Mouse (Mus musculus): Measurements from ENCODE around the gene Tbc1d2b.

Tbc1d2b gene

DNA sequence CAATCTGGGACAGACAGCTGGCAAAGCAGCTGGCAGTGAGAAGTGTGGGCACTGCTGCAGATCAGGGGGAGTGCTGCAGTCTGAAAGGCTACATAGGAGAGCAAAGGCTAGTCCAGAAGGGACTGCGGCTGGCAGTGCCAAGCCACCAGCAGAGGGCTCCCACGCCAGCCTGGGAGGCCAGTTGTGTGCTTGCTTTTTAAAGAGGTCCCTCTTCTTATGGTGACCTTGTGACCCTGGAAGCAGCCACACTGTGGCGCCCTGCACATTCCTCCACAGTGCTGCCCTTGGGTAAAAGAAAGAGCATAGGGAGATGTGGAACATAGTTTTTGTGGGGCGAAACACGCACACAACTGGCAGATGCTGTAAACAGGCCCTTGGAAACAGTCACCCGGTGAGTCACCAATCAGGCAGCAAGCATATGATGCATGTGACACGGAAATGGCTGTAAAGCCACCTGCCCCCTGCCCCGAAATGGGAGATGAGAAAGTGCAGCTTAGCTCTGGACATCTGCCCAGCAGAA, 66.1 kb downstream of the Tbc1d2b start:
- peak in 1 of 2 experiments; percentile 25 for DNase-seq (ENCODE audit: low spot score in 2 of 2)

DNA sequence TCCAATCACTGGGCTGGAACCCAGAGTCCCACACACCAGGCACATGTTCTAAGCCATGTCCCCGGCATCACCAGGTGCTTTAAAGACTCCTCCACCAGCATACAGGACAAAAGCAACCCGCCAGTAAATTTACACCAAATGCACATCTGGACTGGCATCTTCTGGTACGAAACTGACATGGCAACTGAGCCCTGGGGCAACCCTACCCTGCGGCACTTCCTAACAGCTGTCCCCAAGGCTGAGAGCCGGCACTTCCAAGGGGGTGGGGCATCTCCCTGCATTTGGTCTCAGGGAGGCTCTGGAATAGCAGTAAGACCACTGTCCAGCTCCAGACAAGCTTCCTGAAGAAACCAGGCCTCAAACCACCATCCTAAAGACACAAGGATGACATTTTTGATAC, 67.4 kb downstream of the Tbc1d2b start:
- no peak for DNase-seq (ENCODE audit: low spot score in 2 of 2)

DNA sequence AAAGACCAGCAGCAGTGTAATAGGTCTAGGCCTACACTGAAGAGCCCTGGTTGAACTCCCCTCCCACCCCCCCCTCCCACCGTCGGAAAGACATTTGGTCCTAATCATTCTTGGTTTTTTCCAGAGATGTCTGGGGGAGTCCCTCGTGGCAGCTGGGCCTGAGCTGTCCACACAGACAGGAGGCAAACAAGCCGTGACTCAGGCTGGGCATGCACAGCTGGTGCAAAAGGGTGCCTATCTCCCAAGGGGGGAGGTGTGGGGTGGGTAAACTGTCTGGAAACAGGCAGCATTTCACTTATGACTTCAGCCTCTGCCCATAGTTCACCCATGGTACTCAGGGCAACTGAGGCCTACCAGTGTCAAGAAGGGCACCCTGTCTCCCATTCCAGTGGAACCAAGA, 69.1 kb downstream of the Tbc1d2b start:
- DNase-seq (ENCODE audit: low spot score in 2 of 2) = no peak

DNA sequence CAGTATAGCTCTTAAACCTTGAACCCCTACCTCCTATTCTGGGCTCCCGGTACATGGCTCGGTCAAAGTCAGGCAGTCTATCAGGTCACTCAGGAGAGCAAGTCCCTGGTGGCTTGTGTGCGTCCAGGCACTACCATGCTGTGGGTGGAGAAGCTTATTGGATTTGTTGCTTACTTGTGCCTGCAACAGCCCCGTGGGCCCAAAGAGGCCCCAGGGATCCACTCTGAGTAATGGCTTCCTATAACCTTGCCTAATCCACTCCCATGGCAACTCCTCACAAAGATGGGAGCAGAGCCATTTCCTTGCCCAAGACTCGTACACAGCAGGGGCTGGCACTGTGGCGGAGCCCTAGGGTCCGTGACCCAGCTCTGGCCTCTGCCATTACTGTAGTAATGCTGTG, 69.5 kb downstream of the Tbc1d2b start:
- DNase-seq (ENCODE audit: low spot score in 2 of 2) = no peak

DNA sequence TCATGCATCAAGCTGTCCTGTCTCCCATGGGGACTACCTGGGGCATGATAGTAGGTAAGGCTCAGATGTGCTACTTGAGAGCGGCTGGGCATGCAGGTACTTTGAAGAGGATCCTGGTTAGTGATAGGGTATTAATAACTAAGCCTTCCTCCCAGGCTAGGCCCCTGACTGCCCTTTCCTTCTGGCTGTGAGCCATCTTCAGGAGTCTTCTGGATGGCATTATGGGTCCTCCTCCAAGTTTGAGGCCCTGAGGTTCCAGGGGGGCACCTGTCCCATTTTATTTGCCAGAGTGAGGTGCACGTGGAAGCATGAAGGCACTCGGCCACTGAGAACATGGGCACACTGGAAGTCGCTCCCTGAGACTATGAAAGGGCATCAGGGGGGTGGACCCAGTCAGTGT, 70.1 kb downstream of the Tbc1d2b start:
- DNase-seq (ENCODE audit: low spot score in 2 of 2) = no peak

DNA sequence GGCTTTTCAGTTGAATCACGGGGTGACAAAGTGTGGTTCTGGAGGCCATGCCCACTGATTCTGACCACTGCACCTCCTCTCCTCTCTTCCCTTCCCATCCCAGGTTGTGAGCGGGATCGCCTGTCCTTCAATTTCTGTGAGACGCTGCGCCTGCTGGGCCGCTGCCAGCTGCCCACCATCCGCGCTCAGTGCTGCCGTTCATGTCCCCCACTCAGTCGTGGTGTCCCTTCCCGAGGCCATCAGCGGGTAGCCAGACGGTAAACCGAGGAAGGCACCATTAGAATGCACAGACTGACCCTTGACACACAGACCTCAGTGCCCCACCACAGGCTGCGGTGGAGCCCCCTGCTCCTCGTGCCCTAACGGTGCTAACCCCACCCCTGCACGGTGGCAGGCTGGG, 71.0 kb downstream of the Tbc1d2b start:
- no peak for DNase-seq (ENCODE audit: low spot score in 2 of 2)

DNA sequence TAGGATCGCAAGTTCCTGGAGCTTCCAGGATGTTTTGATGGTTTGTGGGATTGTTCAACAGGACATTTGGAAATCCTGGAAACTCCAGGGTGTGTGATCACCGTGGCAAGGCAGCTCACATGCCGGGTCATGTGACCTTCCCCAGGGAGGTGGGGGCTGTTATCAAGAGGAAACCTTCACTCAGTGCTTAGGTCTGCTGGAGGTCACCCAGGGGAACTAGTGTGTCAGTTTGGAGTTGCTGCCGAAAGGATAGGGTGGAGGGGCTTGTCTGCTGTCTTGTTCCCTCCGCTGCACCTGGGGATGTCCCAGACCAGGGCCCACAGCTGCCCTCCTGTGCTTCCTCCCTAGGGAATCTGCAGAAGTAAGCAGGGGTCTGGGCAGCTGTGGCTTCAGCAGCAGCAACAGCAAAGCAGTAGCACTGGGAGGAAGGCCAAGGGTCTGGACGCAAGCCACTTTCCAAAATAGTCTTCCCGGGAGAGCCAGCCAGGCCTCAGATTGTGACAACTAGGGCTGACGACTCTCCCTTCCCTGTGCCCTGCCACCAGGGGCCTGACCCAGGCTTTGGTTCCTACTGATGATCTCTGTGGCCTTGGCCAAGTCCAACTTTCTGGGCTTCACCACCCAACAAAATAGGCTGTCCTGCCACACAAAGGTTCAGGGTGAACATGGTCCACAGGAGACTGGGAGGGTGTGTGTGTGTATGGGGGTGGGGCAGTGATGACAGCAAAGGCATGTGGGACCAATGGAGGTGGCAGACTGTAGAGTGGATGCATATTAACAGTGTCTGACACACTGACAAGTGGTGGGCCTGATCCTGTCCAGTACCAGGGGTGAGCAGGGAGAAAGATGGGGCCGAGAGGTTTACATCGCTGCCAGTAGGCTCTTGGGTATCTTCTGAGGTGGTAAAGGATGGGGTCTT, 71.8 kb downstream of the Tbc1d2b start:
- DNase-seq (ENCODE audit: low spot score in 2 of 2) = peak in 1 of 2 experiments; percentile 27

DNA sequence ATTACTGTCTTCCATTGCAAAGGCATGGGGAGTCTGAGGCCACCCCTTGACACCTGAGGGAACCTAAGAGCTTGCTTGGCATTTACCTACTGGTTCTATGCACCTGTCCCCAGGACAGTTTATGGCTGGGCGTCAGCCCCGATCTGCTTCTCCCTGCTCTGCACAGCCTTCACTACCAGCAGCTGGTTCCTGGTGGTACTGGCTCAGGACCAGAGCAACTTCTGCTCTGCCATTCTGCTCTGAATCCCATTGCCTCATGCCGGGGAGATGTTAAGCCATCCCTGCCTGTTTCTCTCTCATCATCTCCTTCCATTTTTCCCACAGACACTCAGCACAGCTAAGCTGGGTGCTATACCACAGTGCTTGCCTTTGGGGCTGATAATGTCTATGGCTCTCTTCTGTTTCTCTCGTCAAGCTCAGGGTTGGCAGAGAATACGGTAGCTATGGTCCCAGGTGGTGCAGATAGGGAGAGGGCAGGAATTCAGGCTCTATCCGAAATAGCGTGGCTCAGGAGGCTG, 72.7 kb downstream of the Tbc1d2b start:
- DNase-seq (ENCODE audit: low spot score in 2 of 2) = no peak

DNA sequence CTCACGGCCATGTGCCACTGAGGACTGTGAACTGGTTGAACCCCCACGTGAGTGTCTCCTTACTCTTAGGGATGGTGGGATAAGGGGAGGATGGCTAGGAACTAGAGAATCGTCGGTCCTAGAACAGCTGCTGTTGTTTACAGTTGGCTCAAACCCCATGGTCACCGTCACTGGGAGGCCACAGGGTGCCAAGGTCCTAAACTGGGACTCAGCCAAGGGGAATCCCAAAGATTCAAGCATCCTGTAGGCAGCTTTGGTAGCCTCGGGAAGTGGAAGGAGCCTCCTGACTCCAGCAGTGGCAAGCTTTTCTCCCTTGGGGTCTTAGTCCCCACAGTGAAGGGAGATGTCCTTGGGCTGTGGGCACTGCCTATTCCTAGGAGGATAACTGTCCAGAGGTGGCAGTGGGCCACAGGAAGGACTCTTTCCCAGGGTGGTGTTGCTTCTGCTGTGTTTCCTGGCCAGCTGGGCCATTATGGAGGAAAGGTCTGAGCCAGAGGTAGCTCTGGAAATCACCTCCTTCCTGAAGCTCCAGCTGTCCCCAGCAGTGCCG, 73.4 kb downstream of the Tbc1d2b start:
- DNase-seq (ENCODE audit: low spot score in 2 of 2) = no peak

DNA sequence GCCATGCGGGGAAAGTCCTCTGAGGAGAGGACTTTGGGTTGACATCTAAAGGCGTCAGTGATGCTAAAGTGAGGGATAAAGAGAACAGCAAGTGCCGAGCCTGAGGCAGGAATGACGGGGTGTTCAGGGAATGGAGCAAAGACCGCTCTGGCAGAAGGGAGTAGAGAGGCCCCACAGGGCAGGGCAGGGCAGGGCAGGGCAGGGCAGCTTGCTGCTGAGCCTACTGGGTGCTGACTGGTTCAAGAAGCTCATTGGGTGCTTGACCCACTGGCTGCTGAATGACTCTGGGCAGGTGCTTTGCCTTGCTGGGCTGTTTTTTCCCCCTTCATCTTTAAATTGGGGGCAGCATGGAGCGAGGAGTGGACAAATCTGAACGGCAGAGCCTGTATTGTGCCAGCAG, 74.3 kb downstream of the Tbc1d2b start:
- DNase-seq (ENCODE audit: low spot score in 2 of 2) = no peak

DNA sequence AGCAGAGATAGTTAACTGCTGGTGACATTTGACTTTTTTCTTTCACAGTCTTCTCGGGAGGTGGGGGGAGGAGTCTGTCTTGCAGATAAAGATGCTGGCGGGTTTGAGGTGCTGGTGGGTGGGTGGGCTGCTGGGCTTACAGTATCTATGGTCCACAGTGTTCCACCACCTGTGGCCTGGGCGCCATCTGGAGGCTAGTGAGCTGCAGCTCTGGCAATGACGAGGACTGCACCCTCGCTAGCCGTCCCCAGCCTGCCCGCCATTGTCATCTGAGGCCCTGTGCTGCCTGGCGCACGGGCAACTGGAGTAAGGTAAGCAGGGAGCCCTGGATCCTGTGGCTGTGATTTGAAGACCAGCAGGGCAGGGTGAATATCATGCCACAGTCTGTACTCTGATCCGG, 75.6 kb downstream of the Tbc1d2b start:
- no peak for DNase-seq (ENCODE audit: low spot score in 2 of 2)

DNA sequence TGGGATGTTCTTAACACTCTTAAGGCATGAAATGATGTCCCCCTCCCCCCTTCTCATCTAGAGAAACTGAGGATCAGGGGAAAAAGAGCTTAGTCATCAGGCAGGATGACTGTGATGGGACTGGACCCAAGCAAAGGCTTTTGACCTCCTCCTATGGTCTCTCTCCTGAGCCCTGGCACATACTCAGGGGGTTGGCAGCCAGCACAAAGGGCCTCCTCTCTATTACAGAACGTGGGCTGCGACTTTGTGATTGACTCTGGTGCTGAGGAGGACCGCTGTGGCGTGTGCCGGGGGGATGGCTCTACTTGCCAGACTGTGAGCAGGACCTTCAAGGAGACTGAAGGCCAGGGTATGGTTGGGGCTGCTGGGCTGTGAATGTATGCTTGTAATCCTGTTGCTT, 81.2 kb downstream of the Tbc1d2b start:
- no peak for DNase-seq (ENCODE audit: low spot score in 2 of 2)

DNA sequence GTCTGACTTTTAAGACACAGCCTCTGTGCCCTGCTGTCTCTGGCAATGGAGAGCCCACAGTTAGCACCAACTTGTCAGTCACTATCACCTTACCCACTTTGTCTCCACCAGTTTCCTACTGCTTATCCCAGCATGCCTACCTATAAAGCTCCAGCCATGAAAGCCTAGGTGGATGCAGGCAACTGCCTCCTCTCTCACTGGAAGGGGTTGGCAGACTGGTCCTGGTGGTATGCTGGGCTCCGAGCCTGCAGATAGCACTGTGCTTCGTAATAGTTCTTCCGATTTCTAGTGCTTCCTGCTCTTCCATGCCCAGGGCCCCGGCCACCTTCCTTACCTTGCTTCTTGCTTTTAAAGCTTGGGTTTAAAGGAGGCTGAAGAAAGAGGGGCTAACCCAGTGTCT, 81.7 kb downstream of the Tbc1d2b start:
- no peak for DNase-seq (ENCODE audit: low spot score in 2 of 2)

DNA sequence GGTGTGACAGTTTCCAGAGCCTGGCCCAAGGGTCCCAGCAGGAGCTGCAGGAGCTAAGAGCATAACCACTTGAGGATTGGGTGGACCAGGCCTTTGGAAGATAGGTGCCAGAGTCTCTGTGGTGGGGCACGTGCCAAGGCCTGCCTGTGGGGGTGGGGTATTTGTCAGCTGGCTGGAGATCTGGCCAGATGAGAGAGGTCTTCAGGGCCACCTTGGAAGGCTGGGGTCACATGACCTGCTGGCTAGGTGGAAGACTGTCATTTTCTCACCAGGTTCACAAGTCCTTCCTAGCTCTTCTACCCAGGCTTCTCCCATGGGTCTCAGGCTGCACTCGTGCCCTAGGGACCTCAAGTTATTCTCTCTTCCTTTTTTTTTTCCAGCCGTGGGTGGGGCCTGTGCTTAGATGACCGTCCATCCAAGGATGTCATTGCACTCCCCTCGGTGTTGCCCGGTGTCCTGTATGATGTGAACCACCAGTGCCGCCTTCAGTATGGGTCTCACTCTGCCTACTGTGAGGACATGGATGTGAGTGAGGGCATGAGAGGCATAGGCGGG, 85.2 kb downstream of the Tbc1d2b start:
- no peak for DNase-seq (ENCODE audit: low spot score in 2 of 2)

DNA sequence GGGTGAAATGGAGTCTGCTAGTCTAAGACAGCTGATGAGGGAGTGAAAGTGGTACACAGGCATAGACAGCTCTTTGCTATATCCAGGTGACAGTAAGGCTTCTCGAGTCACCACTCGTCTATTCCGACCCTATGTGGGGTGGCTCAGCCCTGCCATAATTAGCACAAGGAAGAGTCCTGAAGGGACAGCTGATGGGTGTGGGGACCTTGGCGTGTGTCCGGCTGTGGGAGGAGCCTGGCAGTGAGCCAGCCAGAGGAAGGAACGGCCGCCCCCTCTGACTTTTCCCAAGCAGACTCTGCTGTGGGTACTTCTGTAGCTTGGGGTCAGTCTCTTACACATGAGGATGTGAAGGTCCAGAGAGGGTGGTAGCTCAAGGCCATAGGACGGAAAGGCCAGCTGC, 86.5 kb downstream of the Tbc1d2b start:
- DNase-seq (ENCODE audit: low spot score in 2 of 2) = no peak

DNA sequence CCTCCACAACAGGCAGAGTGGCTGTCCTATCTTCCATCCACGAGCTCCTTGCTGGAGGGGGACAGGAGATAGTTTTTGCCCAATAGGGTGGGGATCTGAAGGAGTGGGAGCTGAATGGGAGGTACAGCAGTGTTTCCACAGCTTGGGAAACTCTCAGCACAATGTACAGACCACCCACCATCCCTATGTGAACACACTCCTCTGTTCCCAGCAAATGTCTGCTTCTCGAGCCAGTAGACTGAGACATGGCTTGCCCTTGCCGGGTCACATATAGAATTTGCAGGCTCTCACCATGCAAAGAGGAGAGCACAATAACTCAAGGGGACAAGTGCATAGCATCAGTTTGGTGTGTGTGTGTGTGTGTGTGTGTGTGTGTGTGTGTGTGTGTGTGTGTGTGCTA, 87.1 kb downstream of the Tbc1d2b start:
- DNase-seq (ENCODE audit: low spot score in 2 of 2) = no peak

DNA sequence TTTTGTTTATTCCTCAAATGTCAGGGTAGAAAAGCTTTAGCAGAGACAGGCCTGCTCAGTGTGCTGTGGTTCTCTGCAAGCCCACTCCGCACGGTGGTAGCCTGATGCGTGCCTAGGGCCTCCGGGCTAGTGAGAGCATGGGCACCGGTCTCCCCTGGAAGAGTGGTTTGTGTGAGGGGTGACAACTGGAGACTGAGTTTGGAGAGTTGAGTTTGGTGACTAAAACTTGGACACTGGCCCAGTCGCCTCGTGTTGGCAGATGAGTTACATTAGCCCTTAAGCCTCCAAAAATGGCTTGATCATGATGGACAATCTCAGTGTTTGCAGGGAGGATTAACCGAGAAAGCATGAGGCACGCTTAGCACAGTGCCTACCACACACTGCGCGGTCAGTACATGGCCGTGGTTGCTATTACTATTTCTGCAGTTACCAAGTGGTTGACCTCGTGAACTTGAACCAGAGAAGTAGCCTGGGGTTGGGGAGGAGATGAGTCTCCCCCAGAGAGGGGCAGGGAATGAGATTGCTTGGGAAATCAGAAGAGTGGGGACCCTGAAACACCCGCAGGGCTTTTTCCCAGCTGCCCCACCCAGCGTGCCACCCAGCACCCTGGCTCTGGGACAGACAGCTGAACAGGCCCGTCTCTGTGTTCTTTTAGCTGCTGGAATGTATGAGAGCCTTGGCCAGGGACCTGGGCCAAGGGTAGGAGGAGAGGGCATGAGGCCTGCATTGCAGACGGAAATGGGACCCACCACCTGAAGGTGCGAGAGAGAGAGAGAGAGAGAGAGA, 87.8 kb downstream of the Tbc1d2b start:
- DNase-seq (ENCODE audit: low spot score in 2 of 2) = no peak

DNA sequence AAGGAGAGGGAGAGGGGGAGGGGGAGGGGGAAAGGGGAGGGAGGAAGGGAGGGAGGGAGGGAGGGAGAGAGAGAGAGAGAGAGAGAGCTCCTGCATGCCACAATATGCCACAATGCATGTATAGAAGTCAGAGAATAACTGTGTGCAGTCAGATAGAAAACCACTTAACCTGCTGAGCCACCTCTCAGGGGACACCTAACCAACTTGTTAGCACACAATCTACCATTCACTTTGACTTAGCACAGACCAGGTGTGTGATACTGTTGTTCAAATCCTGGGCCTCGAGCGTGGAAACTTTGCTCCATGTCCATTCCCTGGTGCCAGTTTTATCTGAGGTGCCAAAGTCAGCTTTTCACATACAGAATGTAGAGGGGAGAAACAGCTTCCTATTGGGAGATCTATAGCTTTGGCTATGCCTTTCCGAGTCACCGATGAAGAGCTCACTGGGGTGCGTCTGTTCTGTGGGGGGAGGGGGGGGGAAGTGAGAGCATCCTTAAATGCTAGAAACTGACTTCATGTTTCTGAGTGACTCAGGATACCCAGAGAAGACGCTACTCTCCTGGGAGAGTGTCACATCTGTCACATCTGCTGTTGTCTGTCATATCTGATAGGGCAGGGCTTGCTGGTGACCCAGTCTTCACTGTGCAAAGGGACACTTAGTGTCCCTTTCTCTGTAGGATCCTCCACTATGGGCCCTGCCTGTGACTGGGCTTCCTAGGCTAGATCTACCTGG, 88.8 kb downstream of the Tbc1d2b start:
- DNase-seq (ENCODE audit: low spot score in 2 of 2) = no peak

DNA sequence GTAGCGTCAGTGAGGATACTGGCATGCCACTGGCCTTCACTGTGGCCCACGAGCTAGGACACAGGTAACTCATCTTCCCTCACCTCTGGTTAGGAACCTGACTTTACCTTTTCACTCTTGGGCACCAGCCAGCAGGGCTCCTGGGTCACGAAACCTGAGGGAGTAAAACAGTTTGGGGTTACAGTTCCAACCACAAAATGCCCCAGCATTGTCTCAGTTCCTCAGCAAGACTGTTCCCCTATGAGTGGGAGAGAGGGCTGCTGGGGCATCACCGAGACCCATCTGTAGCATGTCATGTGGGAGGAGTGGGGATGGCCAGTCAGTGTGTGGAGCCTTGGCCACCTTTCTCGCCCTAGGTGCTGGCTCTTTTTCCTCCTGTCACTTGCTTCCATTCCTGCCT, 91.2 kb downstream of the Tbc1d2b start:
- no peak for DNase-seq (ENCODE audit: low spot score in 2 of 2)

DNA sequence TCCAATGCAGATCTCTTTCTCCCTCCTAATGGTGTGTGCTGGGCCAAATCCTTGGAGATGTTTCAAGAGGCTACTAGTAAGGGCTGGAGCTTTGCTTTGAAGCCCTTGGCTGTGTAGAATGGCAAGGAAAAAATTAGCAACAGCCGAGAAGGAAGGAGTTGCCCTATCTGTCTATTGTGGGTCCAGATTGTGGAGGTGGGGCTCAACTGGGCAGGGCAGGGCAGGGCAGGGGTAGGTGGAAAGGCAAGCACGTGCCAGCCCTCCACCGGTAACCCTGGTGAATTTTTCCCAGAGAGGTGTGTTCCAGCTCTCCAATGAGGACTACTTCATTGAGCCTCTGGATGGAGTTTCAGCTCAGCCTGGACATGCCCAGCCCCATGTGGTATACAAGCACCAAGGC, 97.3 kb downstream of the Tbc1d2b start:
- no peak for DNase-seq (ENCODE audit: low spot score in 2 of 2)

Data from right cerebral cortex, adult 2 months (tissue).